Mouse (Mus musculus) hindbrain, embryonic 14.5 days (tissue): ENCODE data around the gene Ociad1. TPM values are rescaled to one million over a fixed set of nuclear protein-coding genes. Genes with fewer than 3 reads are reported as not detected.

Experiments
- ATAC-seq: fragments of 200-750 bp; cut with Nextera tagmentation; 2 replicates; pipeline ENCODE4 v1.8.0; 2017; ENCODE audit warnings: moderate number of reproducible peaks, mild to moderate bottlenecking, moderate TSS enrichment, moderate library complexity; ENCODE audit not compliant: low FRiP score
- DNase-seq: peaks from one replicate; pipeline ENCODE4 v3.0.0-alpha.2; 2015; ENCODE audit warnings: low spot score
- H3K27ac ChIP-seq: fragments of 300-500 bp; sonication (generic); 2 replicates; pipeline ENCODE4 v1.5.1; 2014; ENCODE audit warnings: mild to moderate bottlenecking, moderate library complexity
- H3K27me3 ChIP-seq: fragments of 300-500 bp; sonication (generic); 2 replicates; pipeline ENCODE4 v1.6.1; 2014; ENCODE audit warnings: mild to moderate bottlenecking, low read length, mixed read lengths; ENCODE audit not compliant: control insufficient read depth, insufficient read depth
- H3K36me3 ChIP-seq: fragments of 300-500 bp; sonication (generic); replicated peaks from 2 replicates; pipeline ENCODE4 v1.6.1; 2014; ENCODE audit not compliant: control insufficient read depth, insufficient read depth
- H3K4me1 ChIP-seq: fragments of 300-500 bp; sonication (generic); replicated peaks from 2 replicates; pipeline ENCODE4 v1.6.1; 2014; ENCODE audit warnings: antibody characterized with exemption, low read length, mixed read lengths; ENCODE audit not compliant: control insufficient read depth, insufficient read depth
- H3K4me2 ChIP-seq: fragments of 300-500 bp; sonication (generic); replicated peaks from 2 replicates; pipeline ENCODE4 v1.6.1; 2014; ENCODE audit warnings: mild to moderate bottlenecking, moderate library complexity
- H3K4me3 ChIP-seq: fragments of 300-500 bp; sonication (generic); replicated peaks from 2 replicates; pipeline ENCODE4 v1.5.1; 2014; ENCODE audit warnings: mild to moderate bottlenecking, low read length
- H3K9ac ChIP-seq: fragments of 300-500 bp; sonication (generic); 2 replicates; pipeline ENCODE4 v1.6.1; 2014
- H3K9me3 ChIP-seq: fragments of 300-500 bp; sonication (generic); 2 replicates; pipeline ENCODE4 v1.6.1; 2016; ENCODE audit warnings: low read length; ENCODE audit not compliant: control insufficient read depth
- WGBS: fragments of 180-500 bp; shearing (Covaris S2); extraction: QIAGEN DNeasy Blood & Tissue Kit; methylation state at CpG from one replicate; pipeline ENCODE4 v1.1.7; 2014; 5-methylcytosine and 5-hydroxymethylcytosine counted together
- polyA plus RNA-seq: library from polyadenylated mRNA; unstranded; fragments of >200 nt; fragmentation: Nextera tagmentation; extraction: Ambion mirVana; gene quantifications from 2 replicates; pipeline ENCODE4 v1.2.1, GENCODE M21; 2014

Gene Ociad1
- polyA plus RNA-seq, 1 experiment from 2014 or later = 226 TPM

- Histone ChIP-seq H3K4me3 (peak within 1 kb of the TSS; percentile 98), H3K36me3 (no peaks in the 10 kb centered on the region), H3K9me3 (no peaks in the 10 kb centered on the region), H3K9ac (peak within 1 kb of the TSS; percentile 86), H3K27ac (peak within 1 kb of the TSS; percentile 96), H3K4me1 (peaks cover 15% of the 10 kb centered on the region), H3K4me2 (peak within 1 kb of the TSS; percentile 62), H3K27me3 (no peaks in the 10 kb centered on the region)
- 1% methylated on average over 44 of the region's 44 CpGs for WGBS
- ATAC-seq (peak; percentile 99), DNase-seq (peak; percentile 96)
Measured at GRCm38 (mm10) chr5:73256352-73257065, 36.1 kb upstream of the Ociad1 start, which contains the start of gene Fryl. Gene Fryl, minus strand, starts transcription at chr5:73256619.

GRCm38 (mm10) chr5:73257096-73257495 lies 35.5 kb upstream of the Ociad1 start:
- Histone ChIP-seq H3K4me3 (peak overlapping the region; percentile 98), H3K36me3 (no peaks in the 10 kb centered on the region), H3K27me3 (no peaks in the 10 kb centered on the region), H3K9ac (peak overlapping the region; percentile 40), H3K4me1 (peaks cover 15% of the 10 kb centered on the region), H3K4me2 (peak overlapping the region; percentile 58), H3K9me3 (no peaks in the 10 kb centered on the region), H3K27ac (peak overlapping the region; percentile 56)
- DNase-seq (no peak), ATAC-seq (no peak)
- 5% methylated on average over 11 of the region's 11 CpGs for WGBS

DNA sequence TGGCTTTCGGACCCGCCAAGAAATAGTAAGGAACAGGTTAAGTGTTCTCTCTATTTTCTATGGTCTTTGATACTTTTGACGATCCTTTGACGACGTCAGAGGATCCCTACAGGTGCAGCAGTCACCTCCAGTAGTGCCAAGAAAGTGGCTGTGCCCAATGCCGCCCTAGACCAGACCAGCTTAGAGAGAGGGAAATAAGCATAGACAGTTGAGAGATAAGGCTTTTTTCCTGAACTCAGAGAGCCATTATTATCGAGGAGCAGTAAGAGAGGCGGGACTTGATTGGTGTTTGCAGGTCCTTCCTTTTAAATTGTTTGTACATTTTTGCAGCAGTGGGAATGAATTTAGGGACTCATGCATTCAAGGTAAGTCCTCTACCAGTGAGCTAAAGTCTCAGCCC lies 34.9 kb upstream of the Ociad1 start:
- WGBS = 58% methylated on average over 8 of the region's 8 CpGs
- DNase-seq = no peak
- H3K4me3 ChIP-seq = peak overlapping the region; percentile 98; the same call in 1 of the 2 replicates
- no peaks in the 10 kb centered on the region for H3K36me3 ChIP-seq
- no peak overlapping the region for H3K27ac ChIP-seq
- no peaks in the 10 kb centered on the region for H3K9me3 ChIP-seq
- H3K27me3 ChIP-seq = no peaks in the 10 kb centered on the region
- no peak for ATAC-seq
- peaks cover 15% of the 10 kb centered on the region for H3K4me1 ChIP-seq
- H3K9ac ChIP-seq = no peak overlapping the region
- peak overlapping the region; percentile 58 for H3K4me2 ChIP-seq

DNA sequence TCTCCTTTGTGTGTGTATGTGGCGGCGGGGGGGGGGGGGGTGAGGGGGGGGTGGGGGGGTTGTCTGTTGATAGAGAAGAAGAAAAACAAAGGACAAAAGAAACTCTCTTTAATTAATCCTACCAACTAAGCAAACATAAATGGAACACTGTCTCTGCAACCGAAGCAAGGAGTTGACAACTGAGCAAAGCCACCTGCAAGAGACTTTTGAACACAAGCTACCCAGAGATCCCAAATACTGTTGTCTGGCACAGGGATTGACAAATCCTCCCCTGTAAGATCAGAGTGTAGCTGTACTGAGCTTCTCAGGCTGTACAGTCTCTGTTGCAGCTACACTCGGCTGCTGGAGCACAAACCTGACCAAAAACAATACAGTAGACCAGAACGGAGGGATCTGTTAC lies 28.5 kb upstream of the Ociad1 start:
- H3K27ac ChIP-seq = no peak overlapping the region
- 83% methylated on average over 3 of the region's 5 CpGs for WGBS
- H3K4me2 ChIP-seq = no peak overlapping the region
- no peaks in the 10 kb centered on the region for H3K27me3 ChIP-seq
- H3K4me3 ChIP-seq = no peak overlapping the region
- DNase-seq (no peak), ATAC-seq (no peak)
- no peaks in the 10 kb centered on the region for H3K4me1 ChIP-seq
- H3K9ac ChIP-seq = no peak overlapping the region
- H3K9me3 ChIP-seq = no peaks in the 10 kb centered on the region
- H3K36me3 ChIP-seq = no peaks in the 10 kb centered on the region

- H3K27ac ChIP-seq = no peak overlapping the region
- no peak for ATAC-seq
- no peak overlapping the region for H3K4me3 ChIP-seq
- H3K9me3 ChIP-seq = no peaks in the 10 kb centered on the region
- H3K4me2 ChIP-seq = no peak overlapping the region
- 78% methylated on average over 5 of the region's 5 CpGs for whole genome bisulfite sequencing
- H3K9ac ChIP-seq = no peak overlapping the region
- H3K4me1 ChIP-seq = no peaks in the 10 kb centered on the region
- no peaks in the 10 kb centered on the region for H3K27me3 ChIP-seq
- no peaks in the 10 kb centered on the region for H3K36me3 ChIP-seq
- DNase-seq = no peak
Measured at GRCm38 (mm10) chr5:73265460-73265859, 27.1 kb upstream of the Ociad1 start.

DNA sequence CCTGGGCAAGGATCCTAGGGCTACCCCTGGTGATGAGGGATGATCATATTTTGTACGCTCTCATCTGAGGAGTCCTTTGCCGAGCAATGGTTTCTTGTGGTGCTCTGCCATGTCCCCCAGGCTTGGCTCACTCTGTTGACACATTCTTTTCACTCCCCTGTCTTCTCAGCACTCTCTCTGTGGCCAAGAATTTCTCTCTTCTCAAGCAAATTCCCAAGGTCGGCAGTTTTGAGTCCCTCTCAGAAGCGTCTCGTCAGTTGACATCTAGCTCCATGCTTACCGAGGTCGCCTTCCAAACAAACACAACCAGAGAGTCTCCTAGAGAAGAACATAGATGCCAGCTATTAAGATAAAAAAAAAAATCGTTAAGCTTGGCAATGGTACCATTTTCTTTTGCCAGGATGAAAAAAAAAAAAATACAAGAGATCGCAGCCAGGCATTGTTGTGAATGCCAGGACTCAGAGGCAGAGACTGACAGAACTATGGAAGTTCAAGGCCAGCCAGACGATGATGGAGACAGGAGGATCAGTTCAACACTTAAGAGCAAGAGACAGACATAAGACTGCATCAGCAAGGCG lies 23.9 kb upstream of the Ociad1 start:
- Histone ChIP-seq H3K27ac (no peak overlapping the region), H3K9me3 (no peaks in the 10 kb centered on the region), H3K4me3 (no peak overlapping the region), H3K9ac (no peak overlapping the region), H3K36me3 (no peaks in the 10 kb centered on the region), H3K27me3 (no peaks in the 10 kb centered on the region), H3K4me1 (no peaks in the 10 kb centered on the region), H3K4me2 (no peak overlapping the region)
- ATAC-seq = no peak
- WGBS = 82% methylated on average over 11 of the region's 11 CpGs
- no peak for DNase-seq

GRCm38 (mm10) chr5:73270612-73271011 lies 22.0 kb upstream of the Ociad1 start:
- ATAC-seq = no peak
- WGBS = 79% methylated on average over 6 of the region's 6 CpGs
- Histone ChIP-seq H3K4me1 (no peaks in the 10 kb centered on the region), H3K27ac (no peak overlapping the region), H3K27me3 (no peaks in the 10 kb centered on the region), H3K9me3 (no peaks in the 10 kb centered on the region), H3K4me3 (no peak overlapping the region), H3K4me2 (no peak overlapping the region), H3K9ac (no peak overlapping the region), H3K36me3 (no peaks in the 10 kb centered on the region)
- DNase-seq = no peak

- 62% methylated on average over 4 of the region's 4 CpGs for WGBS
- Histone ChIP-seq H3K9ac (no peak overlapping the region), H3K9me3 (no peaks in the 10 kb centered on the region), H3K4me2 (no peak overlapping the region), H3K27me3 (no peaks in the 10 kb centered on the region), H3K4me3 (no peak overlapping the region), H3K36me3 (no peaks in the 10 kb centered on the region), H3K27ac (no peak overlapping the region), H3K4me1 (no peaks in the 10 kb centered on the region)
- ATAC-seq (no peak), DNase-seq (no peak)
Measured at GRCm38 (mm10) chr5:73273171-73273570, 19.4 kb upstream of the Ociad1 start.

GRCm38 (mm10) chr5:73274941-73275340 lies 17.6 kb upstream of the Ociad1 start:
- no peak for ATAC-seq
- H3K4me2 ChIP-seq = no peak overlapping the region
- no peak overlapping the region for H3K27ac ChIP-seq
- 85% methylated on average over 2 of the region's 2 CpGs for WGBS
- no peaks in the 10 kb centered on the region for H3K27me3 ChIP-seq
- no peak overlapping the region for H3K9ac ChIP-seq
- no peak for DNase-seq
- no peaks in the 10 kb centered on the region for H3K4me1 ChIP-seq
- H3K9me3 ChIP-seq = no peaks in the 10 kb centered on the region
- no peak overlapping the region for H3K4me3 ChIP-seq
- no peaks in the 10 kb centered on the region for H3K36me3 ChIP-seq
